Mouse (Mus musculus) embryonic facial prominence, embryonic 14.5 days (tissue): Measurements from ENCODE around the gene Nsun3. TPM values are rescaled to one million over a fixed set of nuclear protein-coding genes. Genes with fewer than 3 reads are reported as not detected.

ENCODE experiments used
- ATAC-seq: fragments of 200-750 bp; cut with Nextera tagmentation; 2 replicates; pipeline ENCODE4 v1.8.0; 2017; ENCODE audit warnings: low read depth, moderate number of reproducible peaks, moderate TSS enrichment
- DNase-seq: peaks from one replicate; pipeline ENCODE4 v3.0.0-alpha.2; 2015; ENCODE audit warnings: low spot score
- H3K27ac ChIP-seq: fragments of 300-500 bp; sonication (generic); replicated peaks from 2 replicates; pipeline ENCODE4 v1.5.1; 2014; ENCODE audit warnings: low read depth, mild to moderate bottlenecking, low read length, moderate library complexity
- H3K27me3 ChIP-seq: fragments of 300-500 bp; sonication (generic); replicated peaks from 2 replicates; pipeline ENCODE4 v1.6.1; 2014; ENCODE audit warnings: low read length; ENCODE audit not compliant: control insufficient read depth, insufficient read depth
- H3K36me3 ChIP-seq: fragments of 300-500 bp; sonication (generic); 2 replicates; pipeline ENCODE4 v1.6.1; 2014; ENCODE audit warnings: low read length, mixed read lengths; ENCODE audit not compliant: control insufficient read depth, insufficient read depth
- H3K4me1 ChIP-seq: fragments of 300-500 bp; sonication (generic); 2 replicates; pipeline ENCODE4 v1.6.1; 2014; ENCODE audit warnings: antibody characterized with exemption, low read length; ENCODE audit not compliant: control insufficient read depth, insufficient read depth
- H3K4me2 ChIP-seq: fragments of 300-500 bp; sonication (generic); 2 replicates; pipeline ENCODE4 v1.6.1; 2014; ENCODE audit warnings: low read depth, mild to moderate bottlenecking, low read length, moderate library complexity, mixed read lengths
- H3K4me3 ChIP-seq: fragments of 300-500 bp; sonication (generic); 2 replicates; pipeline ENCODE4 v1.5.1; 2014; ENCODE audit warnings: low read depth, mild to moderate bottlenecking, low read length
- H3K9ac ChIP-seq: fragments of 300-500 bp; sonication (generic); 2 replicates; pipeline ENCODE4 v1.6.1; 2014; ENCODE audit warnings: low read depth, mild to moderate bottlenecking, low read length, moderate library complexity, mixed read lengths
- H3K9me3 ChIP-seq: fragments of 300-500 bp; sonication (generic); 2 replicates; pipeline ENCODE4 v1.6.1; 2016; ENCODE audit warnings: low read length; ENCODE audit not compliant: control insufficient read depth
- WGBS: fragments of 180-500 bp; shearing (Covaris S2); extraction: QIAGEN DNeasy Blood & Tissue Kit; methylation state at CpG from one replicate; pipeline ENCODE4 v1.1.7; 2014; 5-methylcytosine and 5-hydroxymethylcytosine counted together
- polyA plus RNA-seq: library from polyadenylated mRNA; unstranded; fragments of >200 nt; fragmentation: Nextera tagmentation; extraction: Ambion mirVana; gene quantifications from 2 replicates; pipeline ENCODE4 v1.2.1, GENCODE M21; 2014

Gene Nsun3
- polyA plus RNA-seq, 1 experiment from 2014 or later: 7.3 TPM

GRCm38 (mm10) chr16:62776034-62776433 lies 10.6 kb downstream of the Nsun3 start:
- no peaks in the 10 kb centered on the region for H3K4me1 ChIP-seq
- H3K4me3 ChIP-seq: no peak overlapping the region
- WGBS: 84% methylated on average over 11 of the region's 11 CpGs
- DNase-seq (no peak), ATAC-seq (no peak)
- no peak overlapping the region for H3K27ac ChIP-seq
- H3K36me3 ChIP-seq: no peaks in the 10 kb centered on the region
- no peaks in the 10 kb centered on the region for H3K27me3 ChIP-seq
- no peak overlapping the region for H3K9ac ChIP-seq
- H3K9me3 ChIP-seq: no peaks in the 10 kb centered on the region
- H3K4me2 ChIP-seq: no peak overlapping the region

- no peak overlapping the region for H3K4me3 ChIP-seq
- no peak overlapping the region for H3K9ac ChIP-seq
- H3K9me3 ChIP-seq: no peaks in the 10 kb centered on the region
- peaks cover 7% of the 10 kb centered on the region; the same call in 1 of the 2 replicates for H3K36me3 ChIP-seq
- H3K4me2 ChIP-seq: no peak overlapping the region
- no peaks in the 10 kb centered on the region for H3K4me1 ChIP-seq
- 73% methylated on average over 4 of the region's 4 CpGs for WGBS
- no peaks in the 10 kb centered on the region for H3K27me3 ChIP-seq
- ATAC-seq: no peak
- no peak for DNase-seq
- H3K27ac ChIP-seq: no peak overlapping the region
Observed at GRCm38 (mm10) chr16:62773462-62773861, 13.2 kb downstream of the Nsun3 start.

- Histone ChIP-seq H3K4me2 (no peak overlapping the region), H3K9ac (no peak overlapping the region), H3K36me3 (no peaks in the 10 kb centered on the region), H3K9me3 (peaks cover 6% of the 10 kb centered on the region; the same call in 1 of the 2 replicates), H3K4me3 (no peak overlapping the region), H3K27me3 (no peaks in the 10 kb centered on the region), H3K27ac (no peak overlapping the region), H3K4me1 (no peaks in the 10 kb centered on the region)
- DNase-seq (peak; percentile 27), ATAC-seq (no peak)
- 94% methylated on average over 2 of the region's 2 CpGs for WGBS
Observed at GRCm38 (mm10) chr16:62758340-62758739, 28.3 kb downstream of the Nsun3 start.

GRCm38 (mm10) chr16:62755307-62755706 lies 31.3 kb downstream of the Nsun3 start:
- H3K4me1 ChIP-seq: no peaks in the 10 kb centered on the region
- H3K9ac ChIP-seq: no peak overlapping the region
- H3K4me2 ChIP-seq: no peak overlapping the region
- 83% methylated on average over 6 of the region's 6 CpGs for WGBS
- no peak overlapping the region for H3K27ac ChIP-seq
- no peaks in the 10 kb centered on the region for H3K27me3 ChIP-seq
- ATAC-seq (no peak), DNase-seq (no peak)
- peaks cover 6% of the 10 kb centered on the region; the same call in 1 of the 2 replicates for H3K9me3 ChIP-seq
- no peaks in the 10 kb centered on the region for H3K36me3 ChIP-seq
- no peak overlapping the region for H3K4me3 ChIP-seq

- Histone ChIP-seq H3K36me3 (no peaks in the 10 kb centered on the region), H3K27ac (no peak overlapping the region), H3K4me2 (no peak overlapping the region), H3K27me3 (no peaks in the 10 kb centered on the region), H3K4me1 (no peaks in the 10 kb centered on the region), H3K9ac (no peak overlapping the region), H3K9me3 (peaks cover 5% of the 10 kb centered on the region; the same call in 1 of the 2 replicates), H3K4me3 (no peak overlapping the region)
- WGBS: 100% methylated on average over 1 of the region's 1 CpGs
- no peak for DNase-seq
- ATAC-seq: no peak
Observed at GRCm38 (mm10) chr16:62753597-62753996, 33.0 kb downstream of the Nsun3 start.

- no peak overlapping the region for H3K27ac ChIP-seq
- 84% methylated on average over 4 of the region's 4 CpGs for WGBS
- no peaks in the 10 kb centered on the region for H3K27me3 ChIP-seq
- no peak overlapping the region for H3K4me3 ChIP-seq
- no peaks in the 10 kb centered on the region for H3K36me3 ChIP-seq
- no peak overlapping the region for H3K9ac ChIP-seq
- H3K9me3 ChIP-seq: no peaks in the 10 kb centered on the region
- ATAC-seq (no peak), DNase-seq (no peak)
- H3K4me2 ChIP-seq: no peak overlapping the region
- H3K4me1 ChIP-seq: no peaks in the 10 kb centered on the region
Observed at GRCm38 (mm10) chr16:62753079-62753478, 33.5 kb downstream of the Nsun3 start.

- Histone ChIP-seq H3K4me2 (no peak overlapping the region), H3K9ac (no peak overlapping the region), H3K4me1 (no peaks in the 10 kb centered on the region), H3K4me3 (no peak overlapping the region), H3K9me3 (no peaks in the 10 kb centered on the region), H3K27me3 (no peaks in the 10 kb centered on the region), H3K36me3 (no peaks in the 10 kb centered on the region), H3K27ac (no peak overlapping the region)
- 72% methylated on average over 2 of the region's 2 CpGs for WGBS
- DNase-seq (no peak), ATAC-seq (no peak)
Observed at GRCm38 (mm10) chr16:62745875-62746274, 40.7 kb downstream of the Nsun3 start.

- DNase-seq (no peak), ATAC-seq (no peak)
- H3K4me3 ChIP-seq: no peak overlapping the region
- no peak overlapping the region for H3K9ac ChIP-seq
- 0 out of 2 replicates have a peak, but pooled peaks cover 3% of the 10 kb centered on the region for H3K36me3 ChIP-seq
- H3K4me2 ChIP-seq: no peak overlapping the region
- H3K9me3 ChIP-seq: no peaks in the 10 kb centered on the region
- 89% methylated on average over 1 of the region's 1 CpGs for WGBS
- H3K27ac ChIP-seq: no peak overlapping the region
- no peaks in the 10 kb centered on the region for H3K4me1 ChIP-seq
- no peaks in the 10 kb centered on the region for H3K27me3 ChIP-seq
Observed at GRCm38 (mm10) chr16:62734359-62734758, 52.3 kb downstream of the Nsun3 start.

- H3K27ac ChIP-seq: no peak overlapping the region
- H3K36me3 ChIP-seq: 0 out of 2 replicates have a peak, but pooled peaks cover 3% of the 10 kb centered on the region
- H3K4me1 ChIP-seq: no peaks in the 10 kb centered on the region
- H3K4me3 ChIP-seq: no peak overlapping the region
- peaks cover 3% of the 10 kb centered on the region; the same call in 1 of the 2 replicates for H3K9me3 ChIP-seq
- no peak for ATAC-seq
- H3K4me2 ChIP-seq: no peak overlapping the region
- H3K9ac ChIP-seq: no peak overlapping the region
- 48% methylated on average over 4 of the region's 4 CpGs for WGBS
- peak; percentile 52 for DNase-seq
- no peaks in the 10 kb centered on the region for H3K27me3 ChIP-seq
Observed at GRCm38 (mm10) chr16:62730291-62730690, 56.3 kb downstream of the Nsun3 start.
